ENCODE assay signal across 16 mouse cellular contexts in genomic region chr14:47528293-47528692, GRCm38 (mm10). TPM values are rescaled to one million over a fixed set of nuclear protein-coding genes. Genes with fewer than 3 reads are reported as not detected.
A peak's percentile ranks its signal among the peaks of the same experiment; 100 is the strongest.
DNase-seq lines count a peak whose midpoint lies in the region; ATAC-seq and TF ChIP-seq lines count a peak whose summit lies in the region.
"Had no signal": no experiment of that assay in that cellular context is flagged by ENCODE, and none has a peak within 500 bp of the region (broad histone marks: within the 10 kb centered on the region; RNA-seq: fewer than 3 reads in every experiment).

No protein-coding gene starts in this region.

- peaks cover 12% of the 10 kb centered on the region for H3K4me1 ChIP-seq in cortical plate, adult 2 months (ENCODE audit: control insufficient read depth, insufficient read depth, low read length)
- H3K4me1 ChIP-seq in liver, embryonic 11.5 days (replicated peaks; ENCODE audit: control insufficient read depth, insufficient read depth, low read length): peaks cover 42% of the 10 kb centered on the region
- H3K4me1 ChIP-seq in liver, postnatal 0 days (ENCODE audit: insufficient read depth): peaks cover 45% of the 10 kb centered on the region
- H3K4me1 ChIP-seq in forebrain, postnatal 0 days (ENCODE audit: insufficient read depth): no peaks in the 10 kb centered on the region
- H3K4me1 ChIP-seq: hindbrain, embryonic 15.5 days; midbrain, embryonic 10.5 days; neural tube, embryonic 13.5 days had no signal

- no peaks in the 10 kb centered on the region for H3K9me3 ChIP-seq in liver, embryonic 11.5 days (ENCODE audit: control insufficient read depth, low read length)
- no peaks in the 10 kb centered on the region for H3K9me3 ChIP-seq in liver, postnatal 0 days (ENCODE audit: low read length)
- H3K9me3 ChIP-seq in forebrain, postnatal 0 days (ENCODE audit: low read length): no peaks in the 10 kb centered on the region
- H3K9me3 ChIP-seq: forebrain, embryonic 10.5 days; hindbrain, embryonic 15.5 days; limb, embryonic 10.5 days; midbrain, embryonic 10.5 days; neural tube, embryonic 13.5 days had no signal

- no peak for TF ChIP-seq EP300 in liver, postnatal 0 days (IDR thresholded peaks at IDR 0.05; ENCODE audit: low read depth)

- peak overlapping the region; percentile 30; the same call in 1 of the 2 replicates for H3K4me2 ChIP-seq in liver, embryonic 11.5 days
- H3K4me2 ChIP-seq in liver, postnatal 0 days (ENCODE audit: low read depth, low read length): peak overlapping the region; percentile 38
- no peak overlapping the region for H3K4me2 ChIP-seq in forebrain, postnatal 0 days (ENCODE audit: low read depth)
- H3K4me2 ChIP-seq: hindbrain, embryonic 15.5 days; neural tube, embryonic 13.5 days had no signal

- no peak for TF ChIP-seq CTCF in layer of hippocampus, adult 2 months (conservative IDR thresholded peaks at IDR 0.05)
- TF ChIP-seq CTCF in cortical plate, adult 2 months (IDR thresholded peaks at IDR 0.05; ENCODE audit: extremely low read depth, insufficient read depth, low read length): no peak
- no peak for TF ChIP-seq CTCF in liver, postnatal 0 days (IDR thresholded peaks at IDR 0.05; ENCODE audit: low read depth)
- TF ChIP-seq CTCF in forebrain, postnatal 0 days (IDR thresholded peaks at IDR 0.05; ENCODE audit: low read depth): no peak

- no peak for DNase-seq in layer of hippocampus, adult 2 months (ENCODE audit: low spot score in 2 of 2)
- no peak for DNase-seq in layer of hippocampus, adult 9-10 months (ENCODE audit: low spot score)
- DNase-seq in liver, embryonic 11.5 days (ENCODE audit: low spot score): no peak
- DNase-seq in liver, postnatal 0 days: no peak
- no peak for DNase-seq in forebrain, postnatal 0 days

- no peak for ATAC-seq in liver, embryonic 11.5 days (replicated peaks; ENCODE audit: low FRiP score)
- ATAC-seq in liver, postnatal 0 days: peak; percentile 51
- ATAC-seq in granulocyte monocyte progenitor cell, adult 5-6 weeks (replicated peaks; ENCODE audit: poor library complexity, severe bottlenecking): no peak
- no peak for ATAC-seq in forebrain, postnatal 0 days
- ATAC-seq: forebrain, embryonic 16.5 days; midbrain, embryonic 16.5 days had no signal

- no peak overlapping the region for H3K4me3 ChIP-seq in layer of hippocampus, adult 2 months
- H3K4me3 ChIP-seq in cortical plate, adult 2 months (ENCODE audit: insufficient read depth, low read length): no peak overlapping the region
- H3K4me3 ChIP-seq in liver, embryonic 11.5 days (ENCODE audit: low read depth, low read length): no peak overlapping the region
- H3K4me3 ChIP-seq in liver, postnatal 0 days (ENCODE audit: low read depth, low read length): no peak overlapping the region
- H3K4me3 ChIP-seq in forebrain, postnatal 0 days (ENCODE audit: low read depth, low read length): no peak overlapping the region
- H3K4me3 ChIP-seq: forebrain, embryonic 10.5 days; hindbrain, embryonic 15.5 days; limb, embryonic 10.5 days; midbrain, embryonic 10.5 days; myocyte; neural tube, embryonic 13.5 days had no signal

- 53% methylated on average over 3 of the region's 3 CpGs for WGBS in liver, embryonic 11.5 days
- 61% methylated on average over 3 of the region's 3 CpGs for WGBS in liver, postnatal 0 days (ENCODE audit: insufficient replicate concordance)
- 84% methylated on average over 3 of the region's 3 CpGs for WGBS in forebrain, postnatal 0 days

- H3K36me3 ChIP-seq in liver, embryonic 11.5 days (ENCODE audit: control insufficient read depth, insufficient read depth, low read length): peaks cover 2% of the 10 kb centered on the region; the same call in 1 of the 2 replicates
- peaks cover 31% of the 10 kb centered on the region for H3K36me3 ChIP-seq in liver, postnatal 0 days (replicated peaks; ENCODE audit: insufficient read depth, low read length)
- 0 out of 2 replicates have a peak, but pooled peaks cover 2% of the 10 kb centered on the region for H3K36me3 ChIP-seq in forebrain, postnatal 0 days (ENCODE audit: insufficient read depth)

- peak overlapping the region; percentile 21; the same call in 1 of the 2 replicates for H3K9ac ChIP-seq in liver, embryonic 11.5 days (ENCODE audit: low read depth, low read length)
- H3K9ac ChIP-seq in liver, postnatal 0 days (replicated peaks): peak overlapping the region; percentile 22; the same call in 1 of the 2 replicates
- H3K9ac ChIP-seq in forebrain, postnatal 0 days: no peak overlapping the region
- H3K9ac ChIP-seq: hindbrain, embryonic 15.5 days; neural tube, embryonic 13.5 days had no signal

- peak overlapping the region; percentile 92 for H3K27ac ChIP-seq in layer of hippocampus, adult 2 months
- peak overlapping the region; percentile 89 for H3K27ac ChIP-seq in cortical plate, adult 2 months (ENCODE audit: insufficient read depth, low read length)
- H3K27ac ChIP-seq in liver, embryonic 11.5 days (ENCODE audit: low read depth, low read length): peak overlapping the region; percentile 57
- H3K27ac ChIP-seq in liver, postnatal 0 days (ENCODE audit: low read depth): peak overlapping the region; percentile 87
- H3K27ac ChIP-seq in forebrain, postnatal 0 days (ENCODE audit: low read depth, low read length): no peak overlapping the region
- H3K27ac ChIP-seq: forebrain, embryonic 10.5 days; hindbrain, embryonic 15.5 days; limb, embryonic 10.5 days; midbrain, embryonic 10.5 days; neural tube, embryonic 13.5 days had no signal

- no peak for TF ChIP-seq POLR2A in cortical plate, adult 2 months (IDR thresholded peaks at IDR 0.05; ENCODE audit: extremely low read depth, insufficient read depth, low read length)

- H3K27me3 ChIP-seq in liver, embryonic 11.5 days (replicated peaks; ENCODE audit: control insufficient read depth, insufficient read depth, low read length): no peaks in the 10 kb centered on the region
- H3K27me3 ChIP-seq in liver, postnatal 0 days (ENCODE audit: insufficient read depth, low read length): no peaks in the 10 kb centered on the region
- no peaks in the 10 kb centered on the region for H3K27me3 ChIP-seq in forebrain, postnatal 0 days (ENCODE audit: insufficient read depth, low read length)
- H3K27me3 ChIP-seq: CH12.LX; hindbrain, embryonic 15.5 days; neural tube, embryonic 13.5 days had no signal

RNA-seq across cellular contexts. Expression of gene Atg14, which starts 42.2 kb away (rescaled TPM):
- 10 to 100 TPM; 19.7 to 20.9 TPM for total RNA-seq in layer of hippocampus, adult 2 months (2021)
- polyA plus RNA-seq in cortical plate, adult 2 months (2012; rRNA removed): 14.2 and 15.0 TPM in 2 replicates
- 9.8 and 10.2 TPM in 2 replicates for polyA plus RNA-seq in liver, embryonic 11.5 days (2014; fragmentation: Nextera tagmentation; extraction: Ambion mirVana)
- polyA plus RNA-seq in liver, postnatal 0 days (2015; fragmentation: Nextera tagmentation; extraction: Ambion mirVana): 5.6 and 6.3 TPM in 2 replicates
- 7.2 and 11.2 TPM in 2 replicates for total RNA-seq in granulocyte monocyte progenitor cell, adult 5-6 weeks (2014; fragmentation: Nextera tagmentation)
- total RNA-seq in granulocyte monocyte progenitor cell, adult 5-6 weeks (2017): 6.5 and 6.9 TPM in 2 replicates
- 8.1 and 10.1 TPM in 2 replicates for total RNA-seq in forebrain, postnatal 0 days (2014; rRNA removed)
- 22.0 and 31.7 TPM in 2 replicates for polyA plus RNA-seq in forebrain, postnatal 0 days (2015; fragmentation: Nextera tagmentation; extraction: Ambion mirVana)
